Mouse (Mus musculus): ENCODE data around the gene Trpm5.

- no peak for TF ChIP-seq CTCF (conservative IDR thresholded peaks at IDR 0.05; ENCODE audit: insufficient read depth, insufficient read length, low read depth, low read length)
- TF ChIP-seq POLR2A (IDR thresholded peaks at IDR 0.05; ENCODE audit: low read depth, low read length), result no peak
Measured at GRCm38 (mm10) chr7:143025496-143025895, 68.9 kb downstream of the Trpm5 start.

Data from kidney, adult 2 months (tissue).